Mouse (Mus musculus): ENCODE data around the gene Rybp. TPM values are rescaled to one million over a fixed set of nuclear protein-coding genes. Genes with fewer than 3 reads are reported as not detected.

The Rybp gene
- total and polyA plus RNA-seq, 2 experiments, result 6.7 TPM

- WGBS, result 90% methylated on average over 15 of the region's 15 CpGs
- no peak for TF ChIP-seq POLR2A (IDR thresholded peaks at IDR 0.05; ENCODE audit: extremely low read depth, insufficient read depth, low read length)
- TF ChIP-seq CTCF (IDR thresholded peaks at IDR 0.05; ENCODE audit: low read depth, low read length), result no peak
- H3K36me3 ChIP-seq (ENCODE audit: control insufficient read depth, insufficient read depth, low read length), result no peaks in the 10 kb centered on the region
- no peak overlapping the region for H3K4me3 ChIP-seq (ENCODE audit: insufficient read depth, low read depth, low read length)
- no peaks in the 10 kb centered on the region for H3K79me2 ChIP-seq (ENCODE audit: control insufficient read depth, insufficient read depth, low read length)
- H3K4me1 ChIP-seq (ENCODE audit: control insufficient read depth, insufficient read depth, low read length), result peaks cover 14% of the 10 kb centered on the region
- no peak overlapping the region for H3K27ac ChIP-seq (replicated peaks; ENCODE audit: insufficient read depth, low read depth, low read length)
- no peak for DNase-seq (ENCODE audit: extremely low read depth, low read depth, low spot score)
- H3K9ac ChIP-seq (ENCODE audit: low read depth, low read length), result no peak overlapping the region
- no peaks in the 10 kb centered on the region for H3K27me3 ChIP-seq (ENCODE audit: control insufficient read depth, insufficient read depth, low read length)
Observed at GRCm38 (mm10) chr6:100190803-100191559, 96.3 kb downstream of the Rybp start.

- Histone ChIP-seq H3K27ac (replicated peaks; ENCODE audit: insufficient read depth, low read depth, low read length) (no peak overlapping the region), H3K27me3 (ENCODE audit: control insufficient read depth, insufficient read depth, low read length) (no peaks in the 10 kb centered on the region), H3K9ac (ENCODE audit: low read depth, low read length) (no peak overlapping the region), H3K79me2 (ENCODE audit: control insufficient read depth, insufficient read depth, low read length) (no peaks in the 10 kb centered on the region), H3K4me3 (ENCODE audit: insufficient read depth, low read depth, low read length) (no peak overlapping the region), H3K36me3 (ENCODE audit: control insufficient read depth, insufficient read depth, low read length) (no peaks in the 10 kb centered on the region), H3K4me1 (ENCODE audit: control insufficient read depth, insufficient read depth, low read length) (peaks cover 8% of the 10 kb centered on the region)
- no peak for DNase-seq (ENCODE audit: extremely low read depth, low read depth, low spot score)
- WGBS, result 86% methylated on average over 10 of the region's 10 CpGs
- no peak for TF ChIP-seq POLR2A (IDR thresholded peaks at IDR 0.05; ENCODE audit: extremely low read depth, insufficient read depth, low read length)
Observed at GRCm38 (mm10) chr6:100190310-100190709, 97.0 kb downstream of the Rybp start.

- WGBS, result 67% methylated on average over 7 of the region's 7 CpGs
- Histone ChIP-seq H3K36me3 (ENCODE audit: control insufficient read depth, insufficient read depth, low read length) (no peaks in the 10 kb centered on the region), H3K27me3 (ENCODE audit: control insufficient read depth, insufficient read depth, low read length) (no peaks in the 10 kb centered on the region), H3K27ac (replicated peaks; ENCODE audit: insufficient read depth, low read depth, low read length) (no peak overlapping the region), H3K79me2 (ENCODE audit: control insufficient read depth, insufficient read depth, low read length) (no peaks in the 10 kb centered on the region), H3K9ac (ENCODE audit: low read depth, low read length) (no peak overlapping the region), H3K4me1 (ENCODE audit: control insufficient read depth, insufficient read depth, low read length) (peaks cover 3% of the 10 kb centered on the region; the same call in 1 of the 2 replicates), H3K4me3 (ENCODE audit: insufficient read depth, low read depth, low read length) (no peak overlapping the region)
- no peak for TF ChIP-seq POLR2A (IDR thresholded peaks at IDR 0.05; ENCODE audit: extremely low read depth, insufficient read depth, low read length)
- no peak for TF ChIP-seq CTCF (IDR thresholded peaks at IDR 0.05; ENCODE audit: low read depth, low read length)
- peak; percentile 64 for DNase-seq (ENCODE audit: extremely low read depth, low read depth, low spot score)
Observed at GRCm38 (mm10) chr6:100188883-100189743, 98.2 kb downstream of the Rybp start.

- H3K9ac ChIP-seq (ENCODE audit: low read depth, low read length), result no peak overlapping the region
- DNase-seq (ENCODE audit: extremely low read depth, low read depth, low spot score), result no peak
- WGBS, result 83% methylated on average over 6 of the region's 6 CpGs
- H3K4me1 ChIP-seq (ENCODE audit: control insufficient read depth, insufficient read depth, low read length), result peaks cover 3% of the 10 kb centered on the region; the same call in 1 of the 2 replicates
- H3K79me2 ChIP-seq (ENCODE audit: control insufficient read depth, insufficient read depth, low read length), result no peaks in the 10 kb centered on the region
- H3K36me3 ChIP-seq (ENCODE audit: control insufficient read depth, insufficient read depth, low read length), result no peaks in the 10 kb centered on the region
- TF ChIP-seq CTCF (IDR thresholded peaks at IDR 0.05; ENCODE audit: low read depth, low read length) (no peak), POLR2A (IDR thresholded peaks at IDR 0.05; ENCODE audit: extremely low read depth, insufficient read depth, low read length) (no peak)
- H3K4me3 ChIP-seq (ENCODE audit: insufficient read depth, low read depth, low read length), result no peak overlapping the region
- no peak overlapping the region for H3K27ac ChIP-seq (replicated peaks; ENCODE audit: insufficient read depth, low read depth, low read length)
- H3K27me3 ChIP-seq (ENCODE audit: control insufficient read depth, insufficient read depth, low read length), result no peaks in the 10 kb centered on the region
Observed at GRCm38 (mm10) chr6:100187821-100188220, 99.5 kb downstream of the Rybp start.

- Histone ChIP-seq H3K4me3 (ENCODE audit: insufficient read depth, low read depth, low read length) (no peak overlapping the region), H3K79me2 (ENCODE audit: control insufficient read depth, insufficient read depth, low read length) (no peaks in the 10 kb centered on the region), H3K4me1 (ENCODE audit: control insufficient read depth, insufficient read depth, low read length) (peaks cover 3% of the 10 kb centered on the region; the same call in 1 of the 2 replicates), H3K9ac (ENCODE audit: low read depth, low read length) (no peak overlapping the region), H3K27ac (replicated peaks; ENCODE audit: insufficient read depth, low read depth, low read length) (no peak overlapping the region), H3K27me3 (ENCODE audit: control insufficient read depth, insufficient read depth, low read length) (no peaks in the 10 kb centered on the region), H3K36me3 (ENCODE audit: control insufficient read depth, insufficient read depth, low read length) (no peaks in the 10 kb centered on the region)
- DNase-seq (ENCODE audit: extremely low read depth, low read depth, low spot score), result no peak
- TF ChIP-seq POLR2A (IDR thresholded peaks at IDR 0.05; ENCODE audit: extremely low read depth, insufficient read depth, low read length) (no peak), CTCF (IDR thresholded peaks at IDR 0.05; ENCODE audit: low read depth, low read length) (no peak)
- WGBS, result 86% methylated on average over 11 of the region's 11 CpGs
Observed at GRCm38 (mm10) chr6:100186789-100187188, 100.5 kb downstream of the Rybp start.

Measured in liver, adult 2 months (tissue).